Mouse (Mus musculus) MEL (cell line): Measurements from ENCODE around the gene Prpf19. TPM values are rescaled to one million over a fixed set of nuclear protein-coding genes. Genes with fewer than 3 reads are reported as not detected.

ENCODE experiments used
- DNase-seq: peaks from one replicate; pipeline ENCODE4 v3.0.0; 2011; ENCODE audit warnings: low read depth, low spot score
- H3K27ac ChIP-seq: 2 replicates; pipeline ENCODE4 v1.5.1; 2012; ENCODE audit warnings: low read depth, mild to moderate bottlenecking, control low read depth, low read length, moderate library complexity; ENCODE audit not compliant: control insufficient read depth
- H3K27me3 ChIP-seq, 2 experiments: fragments of 150-350 bp in 1 of 2; sonication (generic) in 1 of 2; 2 replicates each; pipeline ENCODE4 v1.6.1; 2012; ENCODE audit warnings: low read length in 2 of 2, mild to moderate bottlenecking in 2 of 2, improper control_type of control experiment in 1 of 2, moderate library complexity in 1 of 2; ENCODE audit not compliant: insufficient read depth in 2 of 2, control insufficient read depth in 1 of 2
- H3K36me3 ChIP-seq, 2 experiments: 2 replicates each; pipeline ENCODE4 v1.6.1; 2012 to 2014; ENCODE audit warnings: low read length in 2 of 2, improper control_type of control experiment in 1 of 2, inconsistent platforms in 1 of 2, mild to moderate bottlenecking in 1 of 2; ENCODE audit not compliant: insufficient read depth in 2 of 2, control insufficient read depth in 1 of 2
- H3K4me1 ChIP-seq, 2 experiments: fragments of 150-350 bp in 1 of 2; sonication (generic) in 1 of 2; 2 replicates each; pipeline ENCODE4 v1.6.1; 2012; ENCODE audit warnings: low read length in 2 of 2, improper control_type of control experiment in 1 of 2, mild to moderate bottlenecking in 1 of 2; ENCODE audit not compliant: insufficient read depth in 2 of 2, control insufficient read depth in 1 of 2
- H3K4me3 ChIP-seq, 2 experiments: fragments of 150-350 bp in 1 of 2; sonication (generic) in 1 of 2; 2 replicates each; pipeline ENCODE4 v1.5.1; 2012; ENCODE audit warnings: low read depth in 2 of 2, low read length in 2 of 2, mild to moderate bottlenecking in 2 of 2, moderate library complexity in 2 of 2, control low read depth in 1 of 2, improper control_type of control experiment in 1 of 2; ENCODE audit not compliant: control insufficient read depth in 1 of 2, insufficient read depth in 1 of 2
- H3K79me2 ChIP-seq: 2 replicates; pipeline ENCODE4 v1.6.1; 2012; ENCODE audit warnings: mild to moderate bottlenecking, low read length, moderate library complexity; ENCODE audit not compliant: control insufficient read depth, poor library complexity, insufficient read depth
- H3K9ac ChIP-seq: 2 replicates; pipeline ENCODE4 v1.6.1; 2012; ENCODE audit warnings: low read depth, mild to moderate bottlenecking, control low read depth, low read length, moderate library complexity; ENCODE audit not compliant: control insufficient read depth, poor library complexity, severe bottlenecking
- H3K9me3 ChIP-seq: fragments of 150-350 bp; sonication (generic); replicated peaks from 2 replicates; pipeline ENCODE4 v1.6.1; 2012; ENCODE audit warnings: mild to moderate bottlenecking, low read length, improper control_type of control experiment, moderate library complexity; ENCODE audit not compliant: insufficient read depth
- CHD1 ChIP-seq: IDR thresholded peaks from 2 replicates; pipeline ENCODE4 v1.6.1; 2012; ENCODE audit warnings: low read depth, mild to moderate bottlenecking, inconsistent platforms, low read length, improper control_type of control experiment
- CTCF ChIP-seq, 3 experiments: IDR thresholded peaks in 2 of 3; conservative IDR thresholded peaks in 1 of 3; 2 replicates each; pipeline ENCODE4 v1.5.1; 2011 to 2012; ENCODE audit warnings: low read length in 3 of 3, low read depth in 2 of 3, mild to moderate bottlenecking in 2 of 3, improper control_type of control experiment in 1 of 3, inconsistent platforms in 1 of 3, mixed read lengths in 1 of 3, moderate library complexity in 1 of 3; ENCODE audit not compliant: control insufficient read depth in 1 of 3, insufficient read depth in 1 of 3, poor library complexity in 1 of 3, severe bottlenecking in 1 of 3
- E2F4 ChIP-seq: IDR thresholded peaks from 2 replicates; pipeline ENCODE4 v1.6.1; 2011; ENCODE audit warnings: low read depth, low read length, improper control_type of control experiment, borderline replicate concordance
- ETS1 ChIP-seq: IDR thresholded peaks from 2 replicates; pipeline ENCODE4 v1.6.1; 2012; ENCODE audit warnings: low read depth, mild to moderate bottlenecking, inconsistent platforms, low read length, improper control_type of control experiment, moderate library complexity
- GATA1 ChIP-seq: IDR thresholded peaks from 2 replicates; pipeline ENCODE4 v1.6.1; 2011; ENCODE audit warnings: low read depth, low read length, improper control_type of control experiment
- HCFC1 ChIP-seq: IDR thresholded peaks from 2 replicates; pipeline ENCODE4 v1.6.1; 2012; ENCODE audit warnings: low read depth, mild to moderate bottlenecking, inconsistent platforms, low read length, improper control_type of control experiment, moderate library complexity
- JUND ChIP-seq: IDR thresholded peaks from 2 replicates; pipeline ENCODE4 v1.6.1; 2011; ENCODE audit warnings: low read depth, mild to moderate bottlenecking, improper control_type of control experiment, low read length
- MAFK ChIP-seq: IDR thresholded peaks from 2 replicates; pipeline ENCODE4 v1.6.1; 2011; ENCODE audit warnings: low read depth, mild to moderate bottlenecking, low read length, improper control_type of control experiment, borderline replicate concordance
- MEF2A ChIP-seq: IDR thresholded peaks from 2 replicates; pipeline ENCODE4 v1.6.1; 2014; ENCODE audit warnings: low read depth, mild to moderate bottlenecking, inconsistent platforms, low read length, improper control_type of control experiment; ENCODE audit not compliant: poor library complexity, insufficient replicate concordance, severe bottlenecking; ENCODE audit errors: extremely low read depth
- MYB ChIP-seq: IDR thresholded peaks from 2 replicates; pipeline ENCODE4 v1.6.1; 2011; ENCODE audit warnings: mild to moderate bottlenecking, low read depth, low read length, improper control_type of control experiment
- NELFE ChIP-seq: IDR thresholded peaks from 2 replicates; pipeline ENCODE4 v1.6.1; 2011; ENCODE audit warnings: low read depth, low read length, improper control_type of control experiment
- NRF1 ChIP-seq: IDR thresholded peaks from 2 replicates; pipeline ENCODE4 v1.6.1; 2014; ENCODE audit warnings: low read depth, mild to moderate bottlenecking, inconsistent platforms, low read length, improper control_type of control experiment, moderate library complexity; ENCODE audit not compliant: poor library complexity, insufficient read depth, severe bottlenecking
- POLR2A ChIP-seq, 2 experiments: IDR thresholded peaks; 2 replicates each; pipeline ENCODE4 v1.6.1; 2011 to 2012; ENCODE audit warnings: low read length in 2 of 2, mild to moderate bottlenecking in 2 of 2, control low read depth in 1 of 2, improper control_type of control experiment in 1 of 2, low read depth in 1 of 2, moderate library complexity in 1 of 2; ENCODE audit not compliant: control insufficient read depth in 1 of 2, insufficient read depth in 1 of 2, poor library complexity in 1 of 2
- RAD21 ChIP-seq: IDR thresholded peaks from 2 replicates; pipeline ENCODE4 v1.6.1; 2011; ENCODE audit warnings: mild to moderate bottlenecking, low read depth, low read length, improper control_type of control experiment
- RCOR1 ChIP-seq: IDR thresholded peaks from 2 replicates; pipeline ENCODE4 v1.6.1; 2012; ENCODE audit warnings: low read depth, mild to moderate bottlenecking, inconsistent platforms, low read length, improper control_type of control experiment
- SMC3 ChIP-seq: IDR thresholded peaks from 2 replicates; pipeline ENCODE4 v1.6.1; 2011; ENCODE audit warnings: low read depth, low read length, improper control_type of control experiment
- TAL1 ChIP-seq: IDR thresholded peaks from 2 replicates; pipeline ENCODE4 v1.6.1; 2012; ENCODE audit warnings: mild to moderate bottlenecking, inconsistent platforms, low read length, moderate library complexity, mixed read lengths
- TBP ChIP-seq: IDR thresholded peaks from 2 replicates; pipeline ENCODE4 v1.8.0; 2011; ENCODE audit warnings: low read depth, low read length, improper control_type of control experiment
- TCF12 ChIP-seq: IDR thresholded peaks from 2 replicates; pipeline ENCODE4 v1.6.1; 2014; ENCODE audit warnings: low read depth, mild to moderate bottlenecking, inconsistent platforms, low read length, improper control_type of control experiment, moderate library complexity
- UBTF ChIP-seq: IDR thresholded peaks from 2 replicates; pipeline ENCODE4 v1.6.1; 2012; ENCODE audit warnings: low read depth, mild to moderate bottlenecking, inconsistent platforms, low read length, improper control_type of control experiment, moderate library complexity, borderline replicate concordance; ENCODE audit not compliant: insufficient read depth
- USF1 ChIP-seq: IDR thresholded peaks from 2 replicates; pipeline ENCODE4 v1.6.1; 2014; ENCODE audit warnings: low read depth, mild to moderate bottlenecking, inconsistent platforms, low read length, improper control_type of control experiment, moderate library complexity
- ZC3H11A ChIP-seq: IDR thresholded peaks from 2 replicates; pipeline ENCODE4 v1.6.1; 2012; ENCODE audit warnings: low read depth, mild to moderate bottlenecking, inconsistent platforms, low read length, improper control_type of control experiment
- ZKSCAN1 ChIP-seq: IDR thresholded peaks from 2 replicates; pipeline ENCODE4 v1.6.1; 2012; ENCODE audit warnings: low read depth, mild to moderate bottlenecking, inconsistent platforms, low read length, improper control_type of control experiment, moderate library complexity
- ZMIZ1 ChIP-seq: IDR thresholded peaks from 2 replicates; pipeline ENCODE4 v1.6.1; 2012; ENCODE audit warnings: low read depth, mild to moderate bottlenecking, inconsistent platforms, low read length, improper control_type of control experiment, moderate library complexity
- ZNF384 ChIP-seq: IDR thresholded peaks from 2 replicates; pipeline ENCODE4 v1.6.1; 2012; ENCODE audit warnings: low read depth, mild to moderate bottlenecking, inconsistent platforms, low read length, improper control_type of control experiment
- polyA plus RNA-seq, 2 experiments: library from polyadenylated mRNA; stranded (reverse) in 1 of 2; unstranded in 1 of 2; fragments of >175 nt in 1 of 2; fragments of >200 nt in 1 of 2; gene quantifications; 2 replicates each; pipeline versions ENCODE4 v1.2.1 to v1.2.4; 2012; ENCODE audit warnings: low replicate concordance in 2 of 2, low read depth in 1 of 2; ENCODE audit not compliant: insufficient read length in 2 of 2, insufficient read depth in 1 of 2, missing spikeins in 1 of 2
- total RNA-seq: library from RNA; depleted of rRNA; stranded (reverse); fragments of 300-350 nt; gene quantifications from 2 replicates; pipeline ENCODE4 v1.2.3, GENCODE M21; 2012

Gene Prpf19
- total and polyA plus RNA-seq, 3 experiments: 128 to 363 (median 158) TPM

- H3K9me3 ChIP-seq: no peaks in the 10 kb centered on the region
- H3K27me3 ChIP-seq: peaks cover 0 to 1% of the 10 kb centered on the region in 2 experiments; a peak in 2 of 4 replicates
- no peak for TF ChIP-seq CHD1
- TF ChIP-seq ETS1: no peak
- TF ChIP-seq E2F4: no peak
- no peak for TF ChIP-seq TCF12
- no peak for TF ChIP-seq ZNF384
- no peak for TF ChIP-seq NELFE
- TF ChIP-seq POLR2A (IDR thresholded peaks at IDR 0.05; ENCODE audit: control insufficient read depth in 1 of 2, insufficient read depth in 1 of 2, low read depth in 1 of 2, low read length in 2 of 2, poor library complexity in 1 of 2): no peak
- TF ChIP-seq RAD21: no peak
- no peak for TF ChIP-seq UBTF
- no peak for TF ChIP-seq TBP
- no peak for TF ChIP-seq ZKSCAN1
- TF ChIP-seq CTCF (IDR thresholded peaks at IDR 0.05 in 2 of 3, conservative IDR thresholded peaks at IDR 0.05 in 1 of 3; ENCODE audit: control insufficient read depth in 1 of 3, insufficient read depth in 1 of 3, low read depth in 2 of 3, low read length in 3 of 3, poor library complexity in 1 of 3, severe bottlenecking in 1 of 3): no peak
- no peak for TF ChIP-seq MYB
- no peak for TF ChIP-seq JUND
- TF ChIP-seq SMC3: no peak
- TF ChIP-seq, all 39 proteins: peak for 0
- no peak within 1 kb of the TSS for H3K9ac ChIP-seq
- no peaks in the 10 kb centered on the region; a peak in 2 of 4 replicates for H3K36me3 ChIP-seq
- no peaks in the 10 kb centered on the region for H3K4me1 ChIP-seq
- no peak for DNase-seq
- H3K4me3 ChIP-seq: no peak within 1 kb of the TSS
- H3K27ac ChIP-seq: no peak within 1 kb of the TSS
- no peaks in the 10 kb centered on the region for H3K79me2 ChIP-seq
These were observed 25.0 kb upstream of the Prpf19 start, which contains the start of gene Tmem132a for GRCm38 (mm10) chr19:10869886-10870527. Tmem132a (minus strand) TSS chr19:10869940.

GRCm38 (mm10) chr19:10870676-10871075, 24.4 kb upstream of the Prpf19 start:
- Histone ChIP-seq H3K9me3 (no peaks in the 10 kb centered on the region), H3K4me1 (no peaks in the 10 kb centered on the region), H3K79me2 (no peaks in the 10 kb centered on the region), H3K4me3 (no peak overlapping the region), H3K27me3 (peaks cover 0 to 1% of the 10 kb centered on the region in 2 experiments; a peak in 1 of 4 replicates), H3K27ac (no peak overlapping the region), H3K9ac (no peak overlapping the region), H3K36me3 (no peaks in the 10 kb centered on the region; a peak in 2 of 4 replicates)
- no peak for TF ChIP-seq E2F4
- TF ChIP-seq ZC3H11A: no peak
- no peak for TF ChIP-seq USF1
- no peak for TF ChIP-seq TAL1
- TF ChIP-seq MAFK: no peak
- TF ChIP-seq GATA1: no peak
- no peak for TF ChIP-seq TBP
- no peak for TF ChIP-seq ZNF384
- no peak for TF ChIP-seq ZMIZ1
- TF ChIP-seq NRF1: no peak
- TF ChIP-seq MEF2A: no peak
- TF ChIP-seq RCOR1: no peak
- TF ChIP-seq TCF12: no peak
- no peak for TF ChIP-seq JUND
- no peak for TF ChIP-seq SMC3
- no peak for TF ChIP-seq HCFC1
- TF ChIP-seq NELFE: no peak
- TF ChIP-seq POLR2A (IDR thresholded peaks at IDR 0.05; ENCODE audit: control insufficient read depth in 1 of 2, insufficient read depth in 1 of 2, low read depth in 1 of 2, low read length in 2 of 2, poor library complexity in 1 of 2): no peak
- no peak for DNase-seq
